Mouse (Mus musculus) stomach, postnatal 0 days (tissue): ENCODE results near the gene Kank1. TPM values are rescaled to one million over a fixed set of nuclear protein-coding genes. Genes with fewer than 3 reads are reported as not detected.

ENCODE experiments used
- ATAC-seq: fragments of 200-750 bp; cut with Nextera tagmentation; 2 replicates; pipeline ENCODE4 v1.8.0; 2017; ENCODE audit not compliant: low FRiP score, low TSS enrichment
- DNase-seq: peaks from one replicate; pipeline ENCODE4 v3.0.0-alpha.2; 2016; ENCODE audit warnings: low spot score
- H3K27ac ChIP-seq: fragments of 300-500 bp; sonication (generic); replicated peaks from 2 replicates; pipeline ENCODE4 v1.5.1; 2014; ENCODE audit warnings: mild to moderate bottlenecking, control low read depth
- H3K27me3 ChIP-seq: fragments of 300-500 bp; sonication (generic); 2 replicates; pipeline ENCODE4 v1.6.1; 2014; ENCODE audit warnings: low read length; ENCODE audit not compliant: control insufficient read depth, insufficient read depth
- H3K36me3 ChIP-seq: fragments of 300-500 bp; sonication (generic); 2 replicates; pipeline ENCODE4 v1.6.1; 2014; ENCODE audit warnings: low read length, mixed read lengths; ENCODE audit not compliant: control insufficient read depth, insufficient read depth
- H3K4me1 ChIP-seq: fragments of 300-500 bp; sonication (generic); replicated peaks from 2 replicates; pipeline ENCODE4 v1.6.1; 2014; ENCODE audit warnings: antibody characterized with exemption; ENCODE audit not compliant: control insufficient read depth, insufficient read depth
- H3K4me2 ChIP-seq: fragments of 300-500 bp; sonication (generic); replicated peaks from 2 replicates; pipeline ENCODE4 v1.6.1; 2014; ENCODE audit warnings: low read depth, mild to moderate bottlenecking, control low read depth, moderate library complexity
- H3K4me3 ChIP-seq: fragments of 300-500 bp; sonication (generic); 2 replicates; pipeline ENCODE4 v1.5.1; 2014; ENCODE audit warnings: low read depth, low read length, control low read depth
- H3K9ac ChIP-seq: fragments of 300-500 bp; sonication (generic); 2 replicates; pipeline ENCODE4 v1.6.1; 2014; ENCODE audit warnings: mild to moderate bottlenecking, low read length, control low read depth, mixed read lengths
- H3K9me3 ChIP-seq: fragments of 300-500 bp; sonication (generic); 2 replicates; pipeline ENCODE4 v1.6.1; 2016; ENCODE audit warnings: low read length; ENCODE audit not compliant: control insufficient read depth
- CTCF ChIP-seq: IDR thresholded peaks from 2 replicates; pipeline ENCODE4 v1.5.1; 2016; ENCODE audit warnings: antibody characterized with exemption, low read depth, mild to moderate bottlenecking, moderate library complexity
- EP300 ChIP-seq: optimal IDR thresholded peaks from 2 replicates; pipeline ENCODE3; 2016; ENCODE audit warnings: antibody characterized with exemption
- WGBS: fragments of 180-500 bp; shearing (Covaris S2); extraction: QIAGEN DNeasy Blood & Tissue Kit; methylation state at CpG from one replicate; pipeline ENCODE4 v1.1.7; 2014; 5-methylcytosine and 5-hydroxymethylcytosine counted together
- polyA plus RNA-seq: library from polyadenylated mRNA; unstranded; fragments of >200 nt; fragmentation: Nextera tagmentation; extraction: Ambion mirVana; gene quantifications from 2 replicates; pipeline ENCODE4 v1.2.1, GENCODE M21; 2015

The Kank1 gene
- polyA plus RNA-seq, 1 experiment from 2014 or later: 24.5 TPM

DNA sequence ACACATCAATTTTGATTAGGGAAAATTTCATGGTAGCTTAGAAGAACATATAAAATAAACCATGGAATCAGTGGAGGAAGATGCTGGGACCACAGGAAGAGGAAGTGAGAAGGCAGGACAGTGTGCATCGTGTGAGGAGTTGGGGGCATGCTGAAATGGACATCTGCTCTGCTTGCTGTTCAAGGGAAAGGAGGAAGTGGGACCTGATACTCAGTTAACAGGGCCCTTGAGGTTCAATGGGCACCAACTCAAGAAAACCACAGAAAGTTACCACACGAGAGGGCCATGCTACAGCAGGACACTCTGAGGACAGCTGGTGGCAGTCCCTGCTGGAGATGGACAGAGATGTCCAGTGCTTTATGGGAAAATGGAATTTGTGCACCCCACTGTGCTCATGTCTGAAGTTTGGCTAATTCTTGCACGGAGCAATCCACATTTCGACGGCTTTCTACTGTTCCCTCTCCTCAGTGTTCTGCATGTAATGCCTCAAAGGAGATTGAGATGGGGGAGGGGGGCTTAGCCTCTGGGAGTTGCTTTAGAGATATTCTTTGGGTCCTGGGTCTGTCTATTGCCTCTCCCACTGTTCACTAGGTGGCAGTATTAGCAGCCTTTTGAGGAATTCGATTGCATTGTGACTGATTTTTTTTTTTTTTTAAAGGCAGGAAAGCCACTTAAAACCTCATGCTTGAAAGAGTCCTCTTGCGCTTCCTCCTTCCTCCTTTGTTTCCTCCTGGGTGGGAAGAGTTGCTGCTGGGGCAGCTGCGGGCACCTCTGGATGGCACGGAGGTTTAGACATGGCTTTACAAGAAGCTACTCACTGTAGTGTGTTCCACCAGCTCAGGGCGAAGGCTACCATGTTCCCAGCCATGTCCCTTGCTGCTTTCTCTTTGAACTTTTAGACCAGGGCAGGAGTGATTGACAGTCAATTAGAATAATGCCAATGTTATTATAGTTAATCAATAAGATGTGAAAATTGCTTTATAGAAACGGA lies 104.2 kb downstream of the Kank1 start:
- no peaks in the 10 kb centered on the region for H3K9me3 ChIP-seq
- H3K9ac ChIP-seq: no peak overlapping the region
- no peak overlapping the region for H3K4me3 ChIP-seq
- WGBS: 40% methylated on average over 11 of the region's 11 CpGs
- no peak overlapping the region for H3K27ac ChIP-seq
- DNase-seq (no peak), ATAC-seq (peak; percentile 43; the same call in 1 of the 2 replicates)
- no peaks in the 10 kb centered on the region for H3K4me1 ChIP-seq
- no peaks in the 10 kb centered on the region for H3K36me3 ChIP-seq
- TF ChIP-seq CTCF (peak; percentile 85), EP300 (no peak)
- H3K27me3 ChIP-seq: no peaks in the 10 kb centered on the region
- H3K4me2 ChIP-seq: no peak overlapping the region

DNA sequence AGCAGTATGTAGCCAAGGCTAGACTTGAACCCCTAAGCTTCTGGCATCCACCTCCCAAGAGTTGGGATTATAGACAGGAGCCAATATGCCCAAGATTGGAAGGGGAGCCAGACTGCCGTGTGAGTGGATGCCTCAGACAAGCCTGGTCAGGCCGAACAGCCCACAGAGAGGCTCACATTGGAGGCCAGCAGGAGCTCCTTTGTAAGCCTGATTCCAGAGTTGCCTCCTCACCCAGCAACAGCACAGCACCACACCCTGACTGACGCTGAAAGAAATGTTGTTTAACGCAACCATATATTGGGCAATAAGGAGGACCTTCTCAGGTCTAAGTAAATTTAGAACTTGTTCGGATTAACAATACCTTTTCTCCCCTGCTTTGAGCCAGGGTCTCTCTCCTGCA lies 105.3 kb downstream of the Kank1 start:
- DNase-seq (no peak), ATAC-seq (0 out of 2 replicates have a peak, but pooled peaks have one; percentile 47)
- Histone ChIP-seq H3K4me2 (no peak overlapping the region), H3K36me3 (no peaks in the 10 kb centered on the region), H3K9me3 (no peaks in the 10 kb centered on the region), H3K4me1 (no peaks in the 10 kb centered on the region), H3K4me3 (no peak overlapping the region), H3K9ac (no peak overlapping the region), H3K27ac (peak overlapping the region; percentile 73; the same call in 1 of the 2 replicates), H3K27me3 (no peaks in the 10 kb centered on the region)
- 73% methylated on average over 5 of the region's 5 CpGs for WGBS
- TF ChIP-seq EP300 (no peak), CTCF (no peak)

DNA sequence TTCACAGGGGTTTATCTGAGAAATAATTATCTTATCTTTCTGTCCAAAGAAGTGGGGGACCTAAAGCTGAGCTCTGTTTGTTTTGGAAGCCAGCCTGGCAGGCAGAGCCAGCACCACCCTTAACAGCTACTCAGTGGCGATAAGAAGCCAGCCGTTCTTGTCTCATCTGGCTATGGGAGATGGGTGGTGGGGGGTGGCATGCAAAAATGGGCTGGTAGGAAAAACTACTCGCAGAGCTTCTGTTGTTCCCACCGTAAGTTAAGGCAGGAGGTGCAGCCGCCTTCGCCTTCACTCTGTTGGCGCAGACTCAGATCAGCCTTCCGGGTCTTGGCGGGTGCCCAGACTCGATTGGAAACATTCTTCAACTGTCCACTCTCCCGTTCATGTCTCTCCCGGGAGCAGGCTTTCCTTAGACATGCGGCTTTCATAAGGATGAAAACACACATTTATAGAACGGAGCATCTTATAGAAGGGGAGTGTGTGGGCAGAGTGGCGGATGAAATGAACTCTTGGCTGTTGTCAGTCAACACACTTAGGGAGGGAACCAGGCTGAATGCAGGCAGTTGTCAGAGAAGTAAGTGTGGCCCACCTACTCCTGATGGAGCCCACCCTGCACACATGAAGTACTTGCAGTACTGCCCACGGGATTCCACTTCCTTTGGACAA lies 107.0 kb downstream of the Kank1 start:
- no peak overlapping the region for H3K9ac ChIP-seq
- TF ChIP-seq EP300 (no peak), CTCF (no peak)
- no peaks in the 10 kb centered on the region for H3K9me3 ChIP-seq
- DNase-seq: peak; percentile 57
- no peaks in the 10 kb centered on the region for H3K4me1 ChIP-seq
- peak overlapping the region; percentile 37 for H3K4me2 ChIP-seq
- no peak for ATAC-seq
- H3K27me3 ChIP-seq: no peaks in the 10 kb centered on the region
- H3K27ac ChIP-seq: peak overlapping the region; percentile 49; the same call in 1 of the 2 replicates
- H3K4me3 ChIP-seq: no peak overlapping the region
- 17% methylated on average over 16 of the region's 16 CpGs for WGBS
- no peaks in the 10 kb centered on the region for H3K36me3 ChIP-seq

DNA sequence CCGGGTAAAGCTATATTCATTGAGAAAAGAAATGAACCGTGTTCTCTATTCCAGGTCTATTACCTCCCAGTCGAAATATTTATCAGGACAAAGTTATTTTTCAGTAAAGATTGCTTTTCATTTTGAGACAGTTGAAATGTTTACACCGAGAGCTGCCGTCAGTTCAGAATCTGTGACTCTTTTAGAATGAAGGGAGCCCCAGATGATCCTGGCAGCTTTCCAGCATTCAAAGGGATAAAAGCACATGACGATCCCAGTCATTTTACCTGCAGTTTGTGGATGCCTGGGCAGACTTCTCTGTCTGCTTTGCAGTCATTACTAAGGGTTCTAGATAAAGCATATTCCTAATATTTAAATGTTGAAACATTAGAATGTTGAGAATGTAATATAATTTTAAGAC lies 107.6 kb downstream of the Kank1 start:
- Histone ChIP-seq H3K27ac (0 out of 2 replicates have a peak overlapping the region, but pooled peaks have one; percentile 46), H3K9ac (no peak overlapping the region), H3K36me3 (no peaks in the 10 kb centered on the region), H3K4me1 (no peaks in the 10 kb centered on the region), H3K9me3 (no peaks in the 10 kb centered on the region), H3K27me3 (no peaks in the 10 kb centered on the region), H3K4me3 (no peak overlapping the region), H3K4me2 (no peak overlapping the region)
- TF ChIP-seq CTCF (no peak), EP300 (no peak)
- DNase-seq: no peak
- ATAC-seq: no peak
- whole genome bisulfite sequencing: 28% methylated on average over 6 of the region's 6 CpGs

DNA sequence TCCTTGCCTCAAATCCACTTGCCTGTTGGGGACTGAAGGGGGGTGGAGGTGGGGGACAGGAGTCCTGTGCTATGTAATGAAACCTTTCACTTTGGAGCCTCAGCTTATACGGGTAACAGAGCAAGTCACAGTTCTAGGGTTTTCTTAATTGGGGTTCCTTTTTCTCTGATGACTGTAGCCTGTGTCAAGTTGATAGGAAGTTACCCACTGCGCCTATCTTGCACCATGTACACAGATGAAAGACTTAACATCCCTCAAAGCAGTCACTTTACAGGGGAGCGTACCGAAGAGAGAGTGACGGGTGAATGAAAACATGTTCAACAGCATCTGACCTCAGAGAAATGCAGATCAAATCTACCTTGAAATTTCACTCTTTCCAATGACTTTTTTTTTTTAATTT lies 109.2 kb downstream of the Kank1 start:
- Histone ChIP-seq H3K27ac (no peak overlapping the region), H3K9me3 (no peaks in the 10 kb centered on the region), H3K4me3 (no peak overlapping the region), H3K36me3 (no peaks in the 10 kb centered on the region), H3K27me3 (no peaks in the 10 kb centered on the region), H3K4me1 (no peaks in the 10 kb centered on the region), H3K4me2 (no peak overlapping the region), H3K9ac (no peak overlapping the region)
- no peak for TF ChIP-seq EP300
- no peak for TF ChIP-seq CTCF
- DNase-seq (no peak), ATAC-seq (no peak)
- 87% methylated on average over 5 of the region's 5 CpGs for WGBS

DNA sequence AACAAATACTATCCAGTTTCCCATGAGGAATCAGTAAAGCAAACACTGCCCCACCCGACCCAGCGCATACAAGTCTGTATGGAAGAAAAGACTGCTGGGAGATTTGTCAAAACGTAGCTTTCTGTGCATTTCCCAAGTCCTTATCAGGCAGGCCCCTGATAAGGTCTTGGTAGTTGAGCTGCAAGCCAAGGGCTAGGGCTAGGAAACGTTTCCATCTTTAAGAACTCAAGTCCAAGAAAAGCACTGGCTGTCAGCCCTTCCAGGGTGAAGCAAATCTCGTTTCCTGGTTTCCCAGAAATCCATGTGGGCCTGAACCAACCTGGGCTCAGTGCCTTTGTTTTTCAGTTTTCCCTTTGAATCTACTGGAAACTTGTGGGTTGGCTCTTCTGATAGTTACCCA lies 110.7 kb downstream of the Kank1 start:
- Histone ChIP-seq H3K36me3 (no peaks in the 10 kb centered on the region), H3K9ac (no peak overlapping the region), H3K9me3 (no peaks in the 10 kb centered on the region), H3K4me1 (no peaks in the 10 kb centered on the region), H3K4me2 (no peak overlapping the region), H3K27me3 (no peaks in the 10 kb centered on the region), H3K4me3 (no peak overlapping the region), H3K27ac (no peak overlapping the region)
- TF ChIP-seq CTCF (no peak), EP300 (no peak)
- 26% methylated on average over 5 of the region's 5 CpGs for WGBS
- DNase-seq (peak; percentile 35), ATAC-seq (no peak)
